Mouse (Mus musculus) olfactory bulb, adult 2 months (tissue): ENCODE measurements at regions not wholly inside any gene's neighbourhood (a gene's known extent, or its start where the extent isn't known, plus 50 kb on each side); places are given as distances from the start of the nearest gene placed in this dataset.

ENCODE experiments used
- CTCF ChIP-seq: fragments of 200-500 bp; IDR thresholded peaks from 2 replicates; pipeline ENCODE4 v1.5.1; 2012; ENCODE audit warnings: low read depth, mild to moderate bottlenecking, low read length, moderate library complexity; ENCODE audit not compliant: insufficient read depth
- POLR2A ChIP-seq: fragments of 200-500 bp; IDR thresholded peaks from 2 replicates; pipeline ENCODE4 v1.6.1; 2012; ENCODE audit warnings: mild to moderate bottlenecking, low read depth, low read length, moderate library complexity; ENCODE audit not compliant: insufficient read depth

- no peak for TF ChIP-seq POLR2A
- TF ChIP-seq CTCF = no peak
Measured at GRCm38 (mm10) chr12:92589305-92589704, 740.3 kb upstream of the Sel1l start.
